Mouse (Mus musculus) liver, postnatal 0 days (tissue): ENCODE data around the gene Sis. TPM values are rescaled to one million over a fixed set of nuclear protein-coding genes. Genes with fewer than 3 reads are reported as not detected.

ENCODE experiments used
- ATAC-seq: fragments of 200-750 bp; cut with Nextera tagmentation; 2 replicates; pipeline ENCODE4 v1.8.0; 2017; ENCODE audit warnings: mild to moderate bottlenecking, moderate library complexity
- DNase-seq: peaks from one replicate; pipeline ENCODE4 v3.0.0-alpha.2; 2016
- H3K27ac ChIP-seq: fragments of 300-500 bp; sonication (generic); 2 replicates; pipeline ENCODE4 v1.5.1; 2014; ENCODE audit warnings: antibody characterized with exemption, moderate library complexity, mild to moderate bottlenecking, low read depth
- H3K27me3 ChIP-seq: fragments of 300-500 bp; sonication (generic); 2 replicates; pipeline ENCODE4 v1.6.1; 2014; ENCODE audit warnings: low read length, control low read depth, mixed read lengths; ENCODE audit not compliant: insufficient read depth
- H3K36me3 ChIP-seq: fragments of 300-500 bp; sonication (generic); replicated peaks from 2 replicates; pipeline ENCODE4 v1.6.1; 2014; ENCODE audit warnings: mild to moderate bottlenecking, control low read depth, low read length, moderate library complexity, mixed read lengths; ENCODE audit not compliant: insufficient read depth
- H3K4me1 ChIP-seq: fragments of 300-500 bp; sonication (generic); 2 replicates; pipeline ENCODE4 v1.6.1; 2014; ENCODE audit warnings: antibody characterized with exemption, mild to moderate bottlenecking, control low read depth; ENCODE audit not compliant: insufficient read depth
- H3K4me2 ChIP-seq: fragments of 300-500 bp; sonication (generic); 2 replicates; pipeline ENCODE4 v1.6.1; 2014; ENCODE audit warnings: low read depth, mild to moderate bottlenecking, low read length, moderate library complexity, mixed read lengths
- H3K4me3 ChIP-seq: fragments of 300-500 bp; sonication (generic); 2 replicates; pipeline ENCODE4 v1.5.1; 2014; ENCODE audit warnings: low read depth, low read length
- H3K9ac ChIP-seq: fragments of 300-500 bp; sonication (generic); replicated peaks from 2 replicates; pipeline ENCODE4 v1.6.1; 2014; ENCODE audit warnings: mild to moderate bottlenecking, moderate library complexity
- H3K9me3 ChIP-seq: fragments of 300-500 bp; sonication (generic); 2 replicates; pipeline ENCODE4 v1.6.1; 2016; ENCODE audit warnings: mild to moderate bottlenecking, control low read depth, low read length, mixed read lengths
- CTCF ChIP-seq: sonication (generic); IDR thresholded peaks from 2 replicates; pipeline ENCODE4 v1.5.1; 2016; ENCODE audit warnings: antibody characterized with exemption, low read depth
- EP300 ChIP-seq: IDR thresholded peaks from 2 replicates; pipeline ENCODE4 v1.6.1; 2016; ENCODE audit warnings: antibody characterized with exemption, low read depth, mild to moderate bottlenecking
- WGBS: fragments of 180-500 bp; shearing (Covaris S2); extraction: QIAGEN DNeasy Blood & Tissue Kit; methylation state at CpG from one replicate; pipeline ENCODE4 v1.1.7; 2014; ENCODE audit not compliant: insufficient replicate concordance; 5-methylcytosine and 5-hydroxymethylcytosine counted together
- polyA plus RNA-seq: library from polyadenylated mRNA; unstranded; fragments of >200 nt; fragmentation: Nextera tagmentation; extraction: Ambion mirVana; gene quantifications from 2 replicates; pipeline ENCODE4 v1.2.1, GENCODE M21; 2015

The Sis gene
- polyA plus RNA-seq, 1 experiment from 2014 or later, result not detected

DNA sequence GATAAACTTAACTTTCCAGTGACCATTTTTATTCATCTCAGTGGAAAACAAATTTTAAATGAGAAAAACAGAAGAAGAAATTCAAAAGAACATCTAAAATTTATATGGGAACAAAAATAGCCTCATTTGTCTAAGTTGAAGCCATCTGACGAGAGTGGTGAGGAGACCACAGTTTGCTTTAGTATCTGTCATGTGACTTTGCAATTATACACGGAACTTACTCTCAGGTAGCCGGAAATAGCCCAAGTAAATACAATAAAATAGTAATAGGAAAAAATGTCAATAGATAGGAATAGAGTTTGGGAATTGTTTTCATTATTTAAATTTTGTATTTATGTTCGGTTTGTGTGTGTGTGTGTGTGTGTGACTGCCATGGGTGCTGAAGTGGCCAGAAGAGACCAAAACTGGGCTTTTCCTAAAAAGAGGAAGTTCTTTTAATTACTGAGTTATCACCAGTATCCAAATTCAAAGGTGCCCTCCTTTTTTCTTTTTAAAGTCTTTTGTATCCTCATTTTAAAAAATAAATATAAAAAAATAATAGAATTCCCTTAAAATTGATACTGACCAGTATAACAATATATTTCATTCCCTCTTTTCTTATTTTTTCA, 48.6 kb downstream of the Sis start:
- Histone ChIP-seq H3K4me3 (no peak overlapping the region), H3K27ac (no peak overlapping the region), H3K9me3 (no peaks in the 10 kb centered on the region), H3K4me1 (no peaks in the 10 kb centered on the region), H3K4me2 (no peak overlapping the region), H3K27me3 (no peaks in the 10 kb centered on the region), H3K9ac (no peak overlapping the region), H3K36me3 (no peaks in the 10 kb centered on the region)
- no peak for TF ChIP-seq EP300
- no peak for TF ChIP-seq CTCF
- ATAC-seq (no peak), DNase-seq (no peak)
- WGBS, result 63% methylated on average over 4 of the region's 4 CpGs

DNA sequence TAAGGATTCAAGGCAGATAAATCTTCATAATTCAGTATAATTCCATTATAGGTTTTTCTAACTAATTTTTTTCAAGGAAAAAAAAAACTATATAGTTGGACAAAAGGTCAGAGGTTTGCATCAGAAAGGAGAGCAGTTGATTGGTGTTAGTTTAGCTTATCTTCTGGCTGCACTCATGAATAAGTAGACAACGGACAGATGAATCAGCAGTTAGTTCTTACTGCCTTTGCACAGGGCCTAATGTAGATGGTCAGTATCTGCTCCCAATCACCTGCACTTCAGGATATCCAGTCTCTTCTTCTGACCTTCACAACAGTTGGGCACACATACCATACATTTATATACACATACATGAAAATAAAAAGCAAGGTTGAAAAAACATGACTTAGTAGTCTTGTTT, 85.2 kb downstream of the Sis start:
- Histone ChIP-seq H3K4me3 (no peak overlapping the region), H3K4me2 (no peak overlapping the region), H3K36me3 (no peaks in the 10 kb centered on the region), H3K27ac (no peak overlapping the region), H3K4me1 (no peaks in the 10 kb centered on the region), H3K27me3 (no peaks in the 10 kb centered on the region), H3K9ac (no peak overlapping the region), H3K9me3 (no peaks in the 10 kb centered on the region)
- no peak for TF ChIP-seq EP300
- no peak for TF ChIP-seq CTCF
- ATAC-seq, result no peak
- DNase-seq, result no peak
- 50% methylated on average over 1 of the region's 1 CpGs for WGBS

DNA sequence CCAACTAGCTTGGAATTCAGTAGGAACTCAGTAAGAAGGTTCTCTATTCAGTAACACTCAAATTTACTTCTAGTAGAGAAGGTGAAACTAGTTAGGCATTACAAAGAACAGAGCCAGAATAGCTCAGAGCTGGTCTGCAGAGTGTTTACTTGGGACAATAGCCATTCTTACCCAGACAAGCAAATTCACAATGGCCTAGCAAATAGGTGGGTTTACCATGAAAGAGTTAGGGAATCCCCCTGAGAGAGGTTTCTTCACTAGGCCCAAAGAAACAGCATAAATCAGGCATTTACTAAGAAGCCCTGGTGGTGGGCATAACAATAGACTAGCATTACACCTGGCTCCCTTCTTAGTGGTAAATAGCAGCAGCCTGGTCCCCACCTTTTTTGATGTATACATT, 99.5 kb downstream of the Sis start:
- ATAC-seq, result no peak
- Histone ChIP-seq H3K9me3 (no peaks in the 10 kb centered on the region), H3K4me3 (no peak overlapping the region), H3K36me3 (no peaks in the 10 kb centered on the region), H3K27ac (no peak overlapping the region), H3K27me3 (no peaks in the 10 kb centered on the region), H3K4me1 (no peaks in the 10 kb centered on the region), H3K9ac (no peak overlapping the region), H3K4me2 (no peak overlapping the region)
- DNase-seq, result no peak
- no peak for TF ChIP-seq CTCF

DNA sequence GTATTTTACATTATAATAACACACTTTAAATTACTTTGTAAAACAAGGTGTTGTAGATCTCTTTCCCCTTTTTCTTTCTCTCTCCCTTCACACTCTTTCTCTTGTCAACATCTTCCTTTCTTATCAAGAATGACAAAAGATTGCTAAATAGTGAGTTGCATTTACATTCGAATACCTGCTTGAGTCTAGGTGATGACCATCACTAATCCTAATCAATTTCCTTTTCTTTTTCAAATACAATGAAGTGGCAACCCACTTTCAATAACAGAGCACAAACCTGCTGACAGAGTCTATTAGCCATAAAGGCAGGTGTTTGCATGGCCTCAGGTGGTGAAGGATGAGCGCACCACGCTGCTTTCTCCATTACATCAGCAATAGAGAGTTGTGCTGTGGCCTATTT, 108.9 kb downstream of the Sis start:
- Histone ChIP-seq H3K9ac (no peak overlapping the region), H3K9me3 (no peaks in the 10 kb centered on the region), H3K4me2 (no peak overlapping the region), H3K36me3 (no peaks in the 10 kb centered on the region), H3K4me1 (no peaks in the 10 kb centered on the region), H3K27me3 (no peaks in the 10 kb centered on the region), H3K27ac (no peak overlapping the region), H3K4me3 (no peak overlapping the region)
- ATAC-seq (no peak), DNase-seq (no peak)
- WGBS, result 75% methylated on average over 3 of the region's 3 CpGs
- no peak for TF ChIP-seq CTCF
- no peak for TF ChIP-seq EP300

DNA sequence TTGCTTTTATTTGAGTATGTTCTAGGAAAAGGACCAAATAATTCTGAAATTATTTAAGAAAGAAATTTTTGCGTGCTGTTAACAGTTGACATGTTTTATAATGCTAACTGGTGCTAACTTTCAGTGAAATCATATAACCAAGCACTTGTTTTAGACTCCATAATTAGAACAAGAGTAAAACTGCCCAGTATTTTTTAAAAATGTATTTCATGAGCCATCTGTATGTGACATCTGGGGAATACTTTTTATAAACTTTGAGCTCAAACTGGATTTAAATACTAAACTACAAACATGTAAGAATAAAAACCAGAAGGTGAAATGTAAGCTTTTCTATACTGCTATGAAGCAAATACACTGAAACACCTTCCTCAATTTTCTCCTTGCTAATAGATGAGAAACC, 112.3 kb downstream of the Sis start:
- Histone ChIP-seq H3K9me3 (no peaks in the 10 kb centered on the region), H3K27me3 (no peaks in the 10 kb centered on the region), H3K4me2 (no peak overlapping the region), H3K9ac (no peak overlapping the region), H3K4me1 (no peaks in the 10 kb centered on the region), H3K27ac (no peak overlapping the region), H3K4me3 (no peak overlapping the region), H3K36me3 (no peaks in the 10 kb centered on the region)
- ATAC-seq, result no peak
- no peak for DNase-seq
- WGBS, result 67% methylated on average over 1 of the region's 1 CpGs
- TF ChIP-seq CTCF (no peak), EP300 (no peak)

DNA sequence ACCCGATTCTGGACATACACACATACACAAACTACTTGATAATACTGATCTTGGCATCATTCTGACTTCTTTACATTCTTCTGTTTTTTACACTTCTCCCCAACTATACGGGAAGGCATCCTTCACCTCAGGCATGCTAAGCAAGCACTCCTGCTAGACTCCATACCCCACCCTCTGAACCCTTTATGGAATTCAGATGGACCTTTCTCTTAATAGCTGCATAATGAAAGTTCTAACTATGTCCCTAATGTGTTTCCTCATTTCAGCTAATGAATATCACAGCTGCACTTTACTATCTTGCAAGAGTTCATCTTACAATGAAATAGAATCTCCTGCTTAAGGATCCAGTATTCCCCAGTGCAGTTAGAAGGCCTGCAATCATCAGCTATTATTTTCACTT, 127.0 kb downstream of the Sis start:
- H3K4me3 ChIP-seq, result no peak overlapping the region
- H3K4me1 ChIP-seq, result no peaks in the 10 kb centered on the region
- H3K27me3 ChIP-seq, result no peaks in the 10 kb centered on the region
- H3K9ac ChIP-seq, result no peak overlapping the region
- WGBS, result 74% methylated on average over 2 of the region's 2 CpGs
- H3K4me2 ChIP-seq, result no peak overlapping the region
- no peaks in the 10 kb centered on the region for H3K36me3 ChIP-seq
- ATAC-seq, result no peak
- DNase-seq, result no peak
- no peak overlapping the region for H3K27ac ChIP-seq
- H3K9me3 ChIP-seq, result no peaks in the 10 kb centered on the region
- TF ChIP-seq CTCF (no peak), EP300 (no peak)

Other genes with a start within 250 kb of the Sis start
- gene Slitrk3, start 89.9 kb upstream of the Sis start, polyA plus RNA-seq, result not detected in 2 replicates